Mouse (Mus musculus): ENCODE data around the gene Spata7. TPM values are rescaled to one million over a fixed set of nuclear protein-coding genes. Genes with fewer than 3 reads are reported as not detected.

Spata7 gene
- 29.3 and 29.9 TPM in 2 replicates for polyA plus RNA-seq (2014; fragmentation: Nextera tagmentation; extraction: Ambion mirVana)

DNA sequence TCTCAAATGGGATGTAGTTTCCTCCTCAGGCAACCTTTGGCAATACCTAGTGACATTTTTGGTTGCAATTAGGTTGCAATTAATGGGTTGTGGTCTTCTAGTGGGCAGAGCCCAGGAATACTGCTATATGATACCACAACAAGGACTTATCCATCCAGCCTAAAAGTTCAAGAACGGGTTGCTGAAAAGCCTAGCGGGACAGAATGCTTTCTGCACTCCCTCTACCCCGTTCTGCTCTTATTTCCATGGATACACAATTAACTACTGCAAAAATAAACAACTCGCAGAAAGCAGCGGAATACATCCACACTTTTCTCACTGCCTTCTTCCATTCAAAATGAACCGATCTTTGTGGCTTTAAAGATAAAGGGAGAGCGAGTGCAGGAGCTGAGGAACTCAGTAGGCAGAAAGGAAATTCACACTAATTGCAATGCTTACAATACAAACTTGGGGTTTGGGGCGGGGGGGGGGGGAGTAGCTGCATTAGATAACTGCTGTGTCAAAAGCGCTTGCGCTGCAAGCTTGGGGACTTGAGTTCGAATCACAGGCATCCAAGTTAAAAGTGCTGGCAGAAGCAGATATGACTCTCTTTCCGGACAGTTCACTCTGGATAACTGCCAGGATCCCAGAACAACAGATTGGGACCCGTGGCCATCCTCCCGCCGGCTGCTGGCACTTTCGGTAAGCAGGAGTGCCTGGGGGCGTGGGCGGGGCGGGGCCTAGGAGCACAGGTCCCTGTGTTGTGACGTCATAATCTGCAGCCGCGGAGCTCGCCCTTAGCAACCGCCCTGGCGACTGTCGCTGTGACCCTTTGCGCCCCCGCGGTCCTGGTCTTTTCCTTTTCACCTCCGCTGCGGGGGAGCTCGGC is at the start of gene Spata7:
TSS of gene Spata7 (plus strand) at position 766 of the 868 bp plus-strand sequence.
- Histone ChIP-seq H3K9ac (peak within 1 kb of the TSS; percentile 82), H3K4me3 (replicated peaks; ENCODE audit: low read length) (peak within 1 kb of the TSS; percentile 53), H3K9me3 (ENCODE audit: control insufficient read depth, low read length) (0 out of 2 replicates have a peak, but pooled peaks cover 3% of the 10 kb centered on the region), H3K36me3 (replicated peaks; ENCODE audit: control insufficient read depth, insufficient read depth) (peaks cover 3% of the 10 kb centered on the region), H3K4me1 (replicated peaks; ENCODE audit: control insufficient read depth, insufficient read depth, low read length) (peaks cover 6% of the 10 kb centered on the region), H3K27me3 (ENCODE audit: control insufficient read depth, insufficient read depth, low read length) (no peaks in the 10 kb centered on the region), H3K27ac (peak within 1 kb of the TSS; percentile 51; the same call in 1 of the 2 replicates), H3K4me2 (replicated peaks) (peak within 1 kb of the TSS; percentile 54)
- peak; percentile 93 for ATAC-seq (ENCODE audit: low FRiP score)
- peak; percentile 82 for DNase-seq (ENCODE audit: low spot score)
- 4% methylated on average over 32 of the region's 32 CpGs for WGBS

DNA sequence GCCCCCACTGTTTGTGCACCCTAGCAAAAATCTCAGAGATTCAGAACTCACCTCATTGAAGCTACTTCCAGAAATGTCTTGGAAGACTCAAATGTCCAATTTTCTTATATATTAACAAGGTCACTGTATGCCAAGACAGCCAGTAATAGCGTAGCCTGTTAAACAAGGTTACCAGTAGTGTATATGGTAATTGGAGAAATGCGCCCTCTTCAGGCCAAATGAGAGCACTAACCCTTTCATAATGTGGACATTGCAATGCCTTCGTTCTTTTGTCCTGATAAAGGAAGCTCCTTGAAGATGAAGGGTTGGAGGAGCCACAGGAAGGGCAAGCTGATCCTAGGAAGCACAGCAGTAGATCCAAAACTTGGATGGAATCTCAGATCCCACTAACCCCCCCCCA is 42.7 kb upstream of the Spata7 start:
- Histone ChIP-seq H3K4me3 (replicated peaks; ENCODE audit: low read length) (no peak overlapping the region), H3K27me3 (ENCODE audit: control insufficient read depth, insufficient read depth, low read length) (no peaks in the 10 kb centered on the region), H3K4me2 (replicated peaks) (no peak overlapping the region), H3K4me1 (replicated peaks; ENCODE audit: control insufficient read depth, insufficient read depth, low read length) (no peaks in the 10 kb centered on the region), H3K36me3 (replicated peaks; ENCODE audit: control insufficient read depth, insufficient read depth) (no peaks in the 10 kb centered on the region), H3K9me3 (ENCODE audit: control insufficient read depth, low read length) (no peaks in the 10 kb centered on the region), H3K9ac (no peak overlapping the region), H3K27ac (no peak overlapping the region)
- 43% methylated on average over 3 of the region's 3 CpGs for WGBS
- DNase-seq (ENCODE audit: low spot score) (no peak), ATAC-seq (ENCODE audit: low FRiP score) (no peak)

DNA sequence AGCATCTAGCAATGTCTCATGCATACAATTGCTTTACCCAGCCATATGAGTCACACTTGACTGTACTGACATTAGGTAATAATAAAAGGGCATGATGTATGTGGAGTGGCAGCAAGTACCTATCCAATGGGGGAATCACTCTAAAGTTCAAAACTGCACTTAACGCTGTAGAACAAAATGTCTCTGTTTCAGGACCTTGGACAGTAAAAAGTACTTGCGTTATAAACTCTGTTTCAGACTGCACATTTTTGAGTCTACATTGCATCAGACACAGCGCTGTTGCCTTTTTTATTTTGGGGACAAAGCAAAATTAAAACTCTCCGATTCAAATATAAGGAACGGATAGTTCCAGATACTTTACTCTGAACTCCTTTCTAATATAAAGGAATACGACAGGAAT is 39.4 kb upstream of the Spata7 start:
- H3K4me1 ChIP-seq (replicated peaks; ENCODE audit: control insufficient read depth, insufficient read depth, low read length), result no peaks in the 10 kb centered on the region
- DNase-seq (ENCODE audit: low spot score) (no peak), ATAC-seq (ENCODE audit: low FRiP score) (no peak)
- no peak overlapping the region for H3K4me3 ChIP-seq (replicated peaks; ENCODE audit: low read length)
- no peaks in the 10 kb centered on the region for H3K27me3 ChIP-seq (ENCODE audit: control insufficient read depth, insufficient read depth, low read length)
- H3K27ac ChIP-seq, result no peak overlapping the region
- no peaks in the 10 kb centered on the region for H3K36me3 ChIP-seq (replicated peaks; ENCODE audit: control insufficient read depth, insufficient read depth)
- H3K9me3 ChIP-seq (ENCODE audit: control insufficient read depth, low read length), result peaks cover 8% of the 10 kb centered on the region; the same call in 1 of the 2 replicates
- no peak overlapping the region for H3K4me2 ChIP-seq (replicated peaks)
- H3K9ac ChIP-seq, result no peak overlapping the region
- WGBS, result 72% methylated on average over 6 of the region's 6 CpGs

DNA sequence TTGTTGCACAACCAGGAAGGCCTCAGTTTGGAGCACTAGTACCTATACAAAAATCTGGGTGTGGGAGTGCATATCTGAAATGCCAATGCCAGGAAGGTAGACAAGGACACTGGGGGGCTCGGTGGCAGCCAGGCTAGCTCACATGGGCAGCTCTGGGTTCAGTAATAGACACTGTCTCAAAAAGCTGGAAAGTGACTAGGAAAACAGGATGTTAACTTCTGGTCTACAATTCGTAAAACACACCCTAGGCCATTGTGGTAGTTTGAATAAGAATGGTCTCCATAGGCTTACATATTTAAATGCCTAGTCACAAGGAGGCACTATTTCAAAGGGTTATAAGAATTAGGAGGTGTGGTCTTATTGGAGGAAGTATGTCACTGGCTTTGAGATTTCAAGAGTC is 36.9 kb upstream of the Spata7 start:
- Histone ChIP-seq H3K4me1 (replicated peaks; ENCODE audit: control insufficient read depth, insufficient read depth, low read length) (no peaks in the 10 kb centered on the region), H3K4me3 (replicated peaks; ENCODE audit: low read length) (no peak overlapping the region), H3K27ac (no peak overlapping the region), H3K36me3 (replicated peaks; ENCODE audit: control insufficient read depth, insufficient read depth) (no peaks in the 10 kb centered on the region), H3K9ac (no peak overlapping the region), H3K4me2 (replicated peaks) (no peak overlapping the region), H3K27me3 (ENCODE audit: control insufficient read depth, insufficient read depth, low read length) (no peaks in the 10 kb centered on the region), H3K9me3 (ENCODE audit: control insufficient read depth, low read length) (peaks cover 8% of the 10 kb centered on the region; the same call in 1 of the 2 replicates)
- DNase-seq (ENCODE audit: low spot score), result no peak
- 89% methylated on average over 2 of the region's 2 CpGs for WGBS
- no peak for ATAC-seq (ENCODE audit: low FRiP score)

DNA sequence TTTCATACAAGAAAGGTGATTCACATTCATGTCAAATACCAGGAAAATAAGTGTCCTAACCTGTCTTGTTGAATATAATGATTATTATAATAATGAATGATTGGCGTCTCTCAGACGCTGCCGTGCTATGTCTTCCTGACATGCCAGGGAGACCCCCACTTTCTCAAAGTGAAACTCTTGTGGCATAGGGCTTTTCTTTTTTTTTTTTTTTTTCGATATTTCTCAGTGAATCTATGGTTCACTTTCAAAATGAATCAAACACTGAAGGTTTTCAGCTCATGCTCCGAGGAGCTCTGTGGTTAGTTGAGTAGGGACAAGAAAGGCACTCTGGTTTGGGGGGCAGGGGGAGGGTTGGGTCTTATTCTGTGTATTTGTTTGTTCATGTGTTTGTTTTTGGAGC is 27.1 kb upstream of the Spata7 start:
- Histone ChIP-seq H3K9ac (no peak overlapping the region), H3K4me3 (replicated peaks; ENCODE audit: low read length) (no peak overlapping the region), H3K9me3 (ENCODE audit: control insufficient read depth, low read length) (peaks cover 13% of the 10 kb centered on the region; the same call in 1 of the 2 replicates), H3K27me3 (ENCODE audit: control insufficient read depth, insufficient read depth, low read length) (no peaks in the 10 kb centered on the region), H3K27ac (no peak overlapping the region), H3K4me2 (replicated peaks) (no peak overlapping the region), H3K36me3 (replicated peaks; ENCODE audit: control insufficient read depth, insufficient read depth) (no peaks in the 10 kb centered on the region), H3K4me1 (replicated peaks; ENCODE audit: control insufficient read depth, insufficient read depth, low read length) (no peaks in the 10 kb centered on the region)
- DNase-seq (ENCODE audit: low spot score), result no peak
- 91% methylated on average over 5 of the region's 5 CpGs for WGBS
- ATAC-seq (ENCODE audit: low FRiP score), result no peak

DNA sequence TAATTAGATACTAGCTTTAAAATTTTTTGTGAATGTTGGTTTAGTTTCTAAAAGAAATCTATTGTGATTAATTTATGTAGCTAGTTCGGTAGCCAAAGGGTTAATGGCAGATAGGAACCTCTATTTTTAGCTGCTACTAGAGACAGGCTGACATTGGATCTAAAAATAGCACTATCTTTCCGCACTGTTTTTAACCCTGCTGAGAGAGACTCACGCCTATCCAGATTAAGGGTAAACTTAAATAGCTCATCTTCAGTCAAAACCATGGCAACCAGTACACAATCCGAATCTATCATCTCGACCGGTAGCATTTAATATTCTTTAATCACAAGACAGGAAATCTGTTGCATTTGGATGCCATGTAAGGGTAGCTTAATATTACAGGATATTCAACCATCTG is 25.8 kb upstream of the Spata7 start:
- no peak overlapping the region for H3K27ac ChIP-seq
- H3K36me3 ChIP-seq (replicated peaks; ENCODE audit: control insufficient read depth, insufficient read depth), result no peaks in the 10 kb centered on the region
- peak; percentile 28 for DNase-seq (ENCODE audit: low spot score)
- no peaks in the 10 kb centered on the region for H3K27me3 ChIP-seq (ENCODE audit: control insufficient read depth, insufficient read depth, low read length)
- no peak overlapping the region for H3K4me2 ChIP-seq (replicated peaks)
- no peak overlapping the region for H3K4me3 ChIP-seq (replicated peaks; ENCODE audit: low read length)
- H3K9me3 ChIP-seq (ENCODE audit: control insufficient read depth, low read length), result peaks cover 12% of the 10 kb centered on the region; the same call in 1 of the 2 replicates
- no peaks in the 10 kb centered on the region for H3K4me1 ChIP-seq (replicated peaks; ENCODE audit: control insufficient read depth, insufficient read depth, low read length)
- ATAC-seq (ENCODE audit: low FRiP score), result no peak
- 51% methylated on average over 6 of the region's 6 CpGs for WGBS
- H3K9ac ChIP-seq, result no peak overlapping the region

DNA sequence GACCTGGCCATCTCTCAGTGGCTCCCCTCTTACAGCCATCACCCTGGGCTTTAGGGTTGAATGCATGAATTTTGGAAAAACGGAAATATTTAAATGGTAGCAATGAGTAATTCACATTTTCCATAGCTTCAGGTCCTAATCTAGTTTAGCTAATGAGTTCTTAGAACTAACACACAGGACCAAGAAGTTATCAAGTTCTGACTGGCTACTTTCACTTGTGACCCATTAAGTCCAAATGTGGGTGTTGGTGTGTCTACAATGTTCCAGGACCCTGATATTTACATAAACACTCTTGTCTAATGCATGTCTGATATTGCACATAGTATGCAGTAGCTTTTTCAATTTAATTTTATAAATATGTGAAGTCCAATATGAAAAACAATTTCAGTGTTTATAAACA is 22.7 kb upstream of the Spata7 start:
- Histone ChIP-seq H3K4me3 (replicated peaks; ENCODE audit: low read length) (no peak overlapping the region), H3K27ac (no peak overlapping the region), H3K9ac (no peak overlapping the region), H3K27me3 (ENCODE audit: control insufficient read depth, insufficient read depth, low read length) (no peaks in the 10 kb centered on the region), H3K4me2 (replicated peaks) (no peak overlapping the region), H3K36me3 (replicated peaks; ENCODE audit: control insufficient read depth, insufficient read depth) (no peaks in the 10 kb centered on the region), H3K9me3 (ENCODE audit: control insufficient read depth, low read length) (no peaks in the 10 kb centered on the region), H3K4me1 (replicated peaks; ENCODE audit: control insufficient read depth, insufficient read depth, low read length) (no peaks in the 10 kb centered on the region)
- ATAC-seq (ENCODE audit: low FRiP score) (no peak), DNase-seq (ENCODE audit: low spot score) (no peak)
- WGBS, result 88% methylated on average over 1 of the region's 1 CpGs

DNA sequence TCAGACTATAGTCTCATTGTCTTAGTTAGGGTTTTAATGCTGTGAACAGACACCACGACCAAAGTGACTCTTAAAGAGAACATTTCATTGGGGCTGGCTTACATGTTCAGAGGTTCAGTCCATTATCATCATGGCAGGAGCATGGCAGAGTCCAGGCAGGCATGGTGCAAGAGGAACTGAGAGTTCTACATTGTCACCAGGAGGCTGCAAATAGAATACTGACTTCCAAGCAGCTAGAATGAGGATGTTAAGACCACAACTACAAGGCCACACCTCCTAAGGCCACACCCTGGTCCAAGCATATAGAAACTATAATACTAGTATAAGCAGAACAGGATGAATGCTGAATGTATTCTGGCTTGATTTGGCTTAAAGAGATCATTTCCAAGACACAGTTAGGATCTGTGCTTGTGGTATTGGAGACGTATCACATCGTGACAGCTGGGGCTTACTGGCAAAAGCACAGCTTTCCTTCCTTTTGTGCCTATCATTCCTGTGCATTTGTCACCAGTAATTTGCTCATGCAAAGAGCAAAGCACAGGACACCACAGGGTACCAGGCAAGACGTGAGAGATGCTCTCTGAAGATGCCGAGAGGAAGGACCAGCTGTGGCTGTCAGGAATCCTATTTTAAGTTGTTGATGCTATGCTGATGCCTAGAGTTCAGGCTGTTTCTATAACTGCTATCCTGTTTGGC is 21.2 kb upstream of the Spata7 start:
- Histone ChIP-seq H3K9me3 (ENCODE audit: control insufficient read depth, low read length) (no peaks in the 10 kb centered on the region), H3K36me3 (replicated peaks; ENCODE audit: control insufficient read depth, insufficient read depth) (no peaks in the 10 kb centered on the region), H3K27me3 (ENCODE audit: control insufficient read depth, insufficient read depth, low read length) (no peaks in the 10 kb centered on the region), H3K27ac (no peak overlapping the region), H3K4me3 (replicated peaks; ENCODE audit: low read length) (no peak overlapping the region), H3K9ac (no peak overlapping the region), H3K4me2 (replicated peaks) (no peak overlapping the region), H3K4me1 (replicated peaks; ENCODE audit: control insufficient read depth, insufficient read depth, low read length) (no peaks in the 10 kb centered on the region)
- WGBS, result 65% methylated on average over 5 of the region's 5 CpGs
- ATAC-seq (ENCODE audit: low FRiP score), result no peak
- no peak for DNase-seq (ENCODE audit: low spot score)

DNA sequence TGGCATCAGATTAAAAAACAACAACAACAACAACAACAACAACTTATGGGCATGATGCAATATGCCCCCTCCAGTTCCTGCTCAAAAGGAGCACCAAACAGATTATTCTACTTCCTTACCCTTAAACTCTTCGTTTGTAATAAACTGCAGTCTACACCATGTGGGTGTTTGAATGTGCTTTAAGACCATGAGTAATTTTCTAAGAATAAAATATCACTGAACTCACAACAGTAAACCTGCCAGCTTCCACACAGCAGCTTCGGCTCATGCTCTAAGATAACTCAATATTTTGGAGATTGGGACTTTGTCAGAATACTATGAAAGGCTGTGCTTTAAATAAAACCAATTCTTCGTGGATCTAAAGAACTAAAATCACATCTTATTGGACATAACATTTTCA is 17.6 kb upstream of the Spata7 start:
- no peaks in the 10 kb centered on the region; the same call in 1 of the 2 replicates for H3K4me1 ChIP-seq (replicated peaks; ENCODE audit: control insufficient read depth, insufficient read depth, low read length)
- H3K9me3 ChIP-seq (ENCODE audit: control insufficient read depth, low read length), result no peaks in the 10 kb centered on the region
- no peak overlapping the region for H3K27ac ChIP-seq
- WGBS, result 77% methylated on average over 3 of the region's 3 CpGs
- H3K4me2 ChIP-seq (replicated peaks), result no peak overlapping the region
- ATAC-seq (ENCODE audit: low FRiP score) (no peak), DNase-seq (ENCODE audit: low spot score) (no peak)
- no peak overlapping the region for H3K4me3 ChIP-seq (replicated peaks; ENCODE audit: low read length)
- H3K9ac ChIP-seq, result no peak overlapping the region
- H3K27me3 ChIP-seq (ENCODE audit: control insufficient read depth, insufficient read depth, low read length), result no peaks in the 10 kb centered on the region
- no peaks in the 10 kb centered on the region for H3K36me3 ChIP-seq (replicated peaks; ENCODE audit: control insufficient read depth, insufficient read depth)
